Mouse (Mus musculus) intestine, embryonic 15.5 days (tissue): ENCODE measurements at regions not wholly inside any gene's neighbourhood (a gene's known extent, or its start where the extent isn't known, plus 50 kb on each side); places are given as distances from the start of the nearest gene placed in this dataset.

Experiments
- ATAC-seq: fragments of 200-750 bp; cut with Nextera tagmentation; 2 replicates; pipeline ENCODE4 v1.8.0; 2017; ENCODE audit warnings: moderate TSS enrichment, moderate library complexity
- H3K27ac ChIP-seq: fragments of 300-500 bp; sonication (generic); 2 replicates; pipeline ENCODE4 v1.5.1; 2015; ENCODE audit warnings: mild to moderate bottlenecking, inconsistent platforms
- H3K27me3 ChIP-seq: fragments of 300-500 bp; sonication (generic); replicated peaks from 2 replicates; pipeline ENCODE4 v1.6.1; 2015; ENCODE audit warnings: inconsistent platforms
- H3K36me3 ChIP-seq: fragments of 300-500 bp; sonication (generic); 2 replicates; pipeline ENCODE4 v1.6.1; 2015; ENCODE audit warnings: inconsistent platforms
- H3K4me1 ChIP-seq: fragments of 300-500 bp; sonication (generic); replicated peaks from 2 replicates; pipeline ENCODE4 v1.6.1; 2015; ENCODE audit warnings: inconsistent platforms
- H3K4me2 ChIP-seq: fragments of 300-500 bp; sonication (generic); replicated peaks from 2 replicates; pipeline ENCODE4 v1.6.1; 2015; ENCODE audit warnings: mild to moderate bottlenecking, inconsistent platforms
- H3K4me3 ChIP-seq: fragments of 300-500 bp; sonication (generic); replicated peaks from 2 replicates; pipeline ENCODE4 v1.5.1; 2015; ENCODE audit warnings: inconsistent platforms
- H3K9ac ChIP-seq: fragments of 300-500 bp; sonication (generic); 2 replicates; pipeline ENCODE4 v1.6.1; 2015; ENCODE audit warnings: inconsistent platforms
- H3K9me3 ChIP-seq: fragments of 300-500 bp; sonication (generic); 2 replicates; pipeline ENCODE4 v1.6.1; 2016; ENCODE audit warnings: inconsistent platforms
- WGBS: fragments of 180-500 bp; shearing (Covaris S2); methylation state at CpG from one replicate; pipeline ENCODE4 v1.1.7; 2015; 5-methylcytosine and 5-hydroxymethylcytosine counted together

DNA sequence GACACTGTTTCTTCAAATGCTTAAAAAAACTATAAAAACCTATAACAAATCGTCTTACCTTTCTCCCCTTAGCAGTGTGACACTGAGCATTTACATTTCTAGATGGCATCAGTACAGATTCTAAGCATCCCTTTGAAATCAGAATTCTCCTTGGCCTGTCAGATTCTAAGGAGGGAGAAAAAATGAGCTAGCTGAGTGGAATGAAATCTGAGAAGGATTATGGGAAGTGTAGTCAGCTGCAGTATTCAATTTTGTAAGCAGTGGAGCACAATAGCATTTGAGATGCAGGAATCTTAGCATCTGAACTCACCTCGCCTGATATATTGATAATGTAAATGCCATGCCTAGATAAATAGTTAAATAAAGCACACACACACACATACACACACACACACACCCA, 240.4 kb upstream of the C030005K15Rik start:
- Histone ChIP-seq H3K4me2 (no peak overlapping the region), H3K27ac (no peak overlapping the region), H3K9ac (no peak overlapping the region), H3K4me3 (no peak overlapping the region), H3K27me3 (no peaks in the 10 kb centered on the region), H3K4me1 (no peaks in the 10 kb centered on the region), H3K9me3 (no peaks in the 10 kb centered on the region), H3K36me3 (no peaks in the 10 kb centered on the region)
- WGBS = 81% methylated on average over 2 of the region's 2 CpGs
- ATAC-seq = no peak

- Histone ChIP-seq H3K36me3 (no peaks in the 10 kb centered on the region), H3K4me2 (no peak overlapping the region), H3K4me1 (no peaks in the 10 kb centered on the region), H3K9ac (no peak overlapping the region), H3K9me3 (no peaks in the 10 kb centered on the region), H3K27ac (no peak overlapping the region), H3K4me3 (no peak overlapping the region), H3K27me3 (no peaks in the 10 kb centered on the region)
- ATAC-seq = no peak
- WGBS = 53% methylated on average over 4 of the region's 4 CpGs
Observed at GRCm38 (mm10) chr10:98007037-98007436, 280.5 kb upstream of the C030005K15Rik start.

DNA sequence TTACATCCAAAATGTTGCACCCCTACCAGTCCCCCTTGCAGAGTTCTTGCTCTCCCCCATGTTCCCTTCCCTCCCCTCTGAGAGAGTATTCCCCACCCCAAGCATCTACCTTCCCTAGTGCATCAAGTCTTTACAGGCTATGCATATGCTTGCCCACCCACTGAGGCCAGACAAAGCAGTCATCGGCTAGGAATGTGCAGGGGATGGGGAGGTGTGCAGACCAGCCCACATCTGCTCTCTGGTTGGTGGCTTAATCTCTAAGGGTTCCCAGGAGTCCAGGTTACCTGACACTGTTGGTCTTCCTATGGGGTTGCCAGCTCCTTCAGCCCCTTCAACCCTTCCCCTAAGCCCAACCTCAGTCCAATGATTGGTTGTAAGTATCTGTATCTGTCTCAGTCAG, 281.8 kb upstream of the C030005K15Rik start:
- ATAC-seq = no peak
- no peak overlapping the region for H3K9ac ChIP-seq
- WGBS = 41% methylated on average over 1 of the region's 1 CpGs

GRCm38 (mm10) chr10:98012916-98013315, 286.4 kb upstream of the C030005K15Rik start:
- H3K9ac ChIP-seq = no peak overlapping the region
- H3K4me1 ChIP-seq = peaks cover 2% of the 10 kb centered on the region; the same call in 1 of the 2 replicates
- no peak overlapping the region for H3K27ac ChIP-seq
- no peak for ATAC-seq
- H3K36me3 ChIP-seq = no peaks in the 10 kb centered on the region
- H3K4me3 ChIP-seq = no peak overlapping the region
- H3K27me3 ChIP-seq = no peaks in the 10 kb centered on the region
- no peak overlapping the region for H3K4me2 ChIP-seq
- H3K9me3 ChIP-seq = no peaks in the 10 kb centered on the region
- WGBS = 83% methylated on average over 2 of the region's 2 CpGs

More for the DNA sequence above, 281.8 kb upstream of the C030005K15Rik start:
- no peaks in the 10 kb centered on the region for H3K9me3 ChIP-seq
- H3K27me3 ChIP-seq = no peaks in the 10 kb centered on the region
- no peak overlapping the region for H3K4me2 ChIP-seq
- H3K4me3 ChIP-seq = no peak overlapping the region
- no peaks in the 10 kb centered on the region for H3K4me1 ChIP-seq
- no peak overlapping the region for H3K27ac ChIP-seq
- no peaks in the 10 kb centered on the region for H3K36me3 ChIP-seq

GRCm38 (mm10) chr10:98014985-98015902, 288.7 kb upstream of the C030005K15Rik start:
- H3K4me1 ChIP-seq = peaks cover 2% of the 10 kb centered on the region; the same call in 1 of the 2 replicates
- WGBS = 61% methylated on average over 10 of the region's 10 CpGs
- H3K9ac ChIP-seq = no peak overlapping the region
- no peak overlapping the region for H3K4me2 ChIP-seq
- H3K36me3 ChIP-seq = no peaks in the 10 kb centered on the region
- H3K4me3 ChIP-seq = no peak overlapping the region
- no peaks in the 10 kb centered on the region for H3K27me3 ChIP-seq
- ATAC-seq = peak; percentile 86
- H3K27ac ChIP-seq = no peak overlapping the region
- no peaks in the 10 kb centered on the region for H3K9me3 ChIP-seq

- H3K36me3 ChIP-seq = no peaks in the 10 kb centered on the region
- no peak overlapping the region for H3K4me2 ChIP-seq
- ATAC-seq = peak; percentile 58
- no peak overlapping the region for H3K27ac ChIP-seq
- peaks cover 2% of the 10 kb centered on the region; the same call in 1 of the 2 replicates for H3K4me1 ChIP-seq
- 54% methylated on average over 2 of the region's 2 CpGs for WGBS
- H3K27me3 ChIP-seq = no peaks in the 10 kb centered on the region
- H3K9ac ChIP-seq = no peak overlapping the region
- H3K9me3 ChIP-seq = no peaks in the 10 kb centered on the region
- no peak overlapping the region for H3K4me3 ChIP-seq
Observed at GRCm38 (mm10) chr10:98016596-98017304, 290.2 kb upstream of the C030005K15Rik start.

GRCm38 (mm10) chr10:98029124-98029523, 302.6 kb upstream of the C030005K15Rik start:
- peak; percentile 31 for ATAC-seq
- Histone ChIP-seq H3K27me3 (no peaks in the 10 kb centered on the region), H3K4me1 (no peaks in the 10 kb centered on the region), H3K4me2 (no peak overlapping the region), H3K9ac (no peak overlapping the region), H3K9me3 (no peaks in the 10 kb centered on the region), H3K4me3 (no peak overlapping the region), H3K36me3 (no peaks in the 10 kb centered on the region), H3K27ac (no peak overlapping the region)
- WGBS = 30% methylated on average over 8 of the region's 8 CpGs

DNA sequence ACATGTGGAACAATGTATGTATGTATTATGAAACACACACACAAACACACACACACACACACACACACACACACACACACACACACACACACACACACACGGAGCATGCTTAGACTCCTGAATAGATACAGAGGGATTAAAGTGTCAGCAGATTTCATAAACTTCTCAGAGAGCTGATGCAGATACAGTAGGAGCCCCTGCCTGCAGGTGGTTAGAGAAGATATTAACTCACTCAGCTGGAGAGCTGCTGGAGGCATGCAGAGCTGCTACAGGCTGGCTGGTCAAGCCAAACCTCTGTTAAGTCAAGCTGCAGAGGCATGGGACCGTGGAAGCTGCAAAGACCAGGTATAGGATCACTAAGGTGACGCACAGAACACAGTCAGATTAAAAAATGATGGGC, 303.1 kb upstream of the C030005K15Rik start:
- H3K27me3 ChIP-seq = no peaks in the 10 kb centered on the region
- no peaks in the 10 kb centered on the region for H3K36me3 ChIP-seq
- no peaks in the 10 kb centered on the region for H3K9me3 ChIP-seq
- no peaks in the 10 kb centered on the region for H3K4me1 ChIP-seq
- no peak overlapping the region for H3K4me2 ChIP-seq
- peak; percentile 45; the same call in 1 of the 2 replicates for ATAC-seq
- WGBS = 43% methylated on average over 3 of the region's 3 CpGs
- H3K9ac ChIP-seq = no peak overlapping the region
- H3K27ac ChIP-seq = no peak overlapping the region
- no peak overlapping the region for H3K4me3 ChIP-seq

GRCm38 (mm10) chr10:98032661-98033060, 306.1 kb upstream of the C030005K15Rik start:
- Histone ChIP-seq H3K9me3 (no peaks in the 10 kb centered on the region), H3K27me3 (no peaks in the 10 kb centered on the region), H3K4me2 (no peak overlapping the region), H3K4me1 (no peaks in the 10 kb centered on the region), H3K36me3 (no peaks in the 10 kb centered on the region), H3K27ac (no peak overlapping the region), H3K4me3 (no peak overlapping the region), H3K9ac (no peak overlapping the region)
- WGBS = 93% methylated on average over 1 of the region's 1 CpGs
- no peak for ATAC-seq

GRCm38 (mm10) chr10:98041766-98042165, 315.2 kb upstream of the C030005K15Rik start:
- Histone ChIP-seq H3K9me3 (no peaks in the 10 kb centered on the region), H3K27ac (no peak overlapping the region), H3K4me1 (no peaks in the 10 kb centered on the region), H3K4me3 (no peak overlapping the region), H3K4me2 (no peak overlapping the region), H3K27me3 (no peaks in the 10 kb centered on the region), H3K36me3 (no peaks in the 10 kb centered on the region), H3K9ac (no peak overlapping the region)
- WGBS = 85% methylated on average over 4 of the region's 4 CpGs
- ATAC-seq = no peak

GRCm38 (mm10) chr10:98043873-98044272, 317.3 kb upstream of the C030005K15Rik start:
- no peak overlapping the region for H3K27ac ChIP-seq
- no peaks in the 10 kb centered on the region for H3K36me3 ChIP-seq
- 66% methylated on average over 2 of the region's 2 CpGs for WGBS
- no peaks in the 10 kb centered on the region for H3K4me1 ChIP-seq
- H3K9me3 ChIP-seq = no peaks in the 10 kb centered on the region
- H3K4me2 ChIP-seq = no peak overlapping the region
- no peak overlapping the region for H3K4me3 ChIP-seq
- no peaks in the 10 kb centered on the region for H3K27me3 ChIP-seq
- peak; percentile 56; the same call in 1 of the 2 replicates for ATAC-seq
- no peak overlapping the region for H3K9ac ChIP-seq

GRCm38 (mm10) chr10:98044579-98044978, 318.0 kb upstream of the C030005K15Rik start:
- no peak overlapping the region for H3K27ac ChIP-seq
- H3K9ac ChIP-seq = no peak overlapping the region
- H3K9me3 ChIP-seq = no peaks in the 10 kb centered on the region
- no peak overlapping the region for H3K4me2 ChIP-seq
- no peak overlapping the region for H3K4me3 ChIP-seq
- H3K36me3 ChIP-seq = no peaks in the 10 kb centered on the region
- H3K27me3 ChIP-seq = no peaks in the 10 kb centered on the region
- H3K4me1 ChIP-seq = no peaks in the 10 kb centered on the region
- peak; percentile 99 for ATAC-seq
